Mouse (Mus musculus): ENCODE data around the gene Mettl4.
A peak's percentile ranks its signal among the peaks of the same experiment; 100 is the strongest.

Mettl4 gene

GRCm38 (mm10) chr17:94749466-94750135, at the start of gene Mettl4:
Mettl4 (minus strand) TSS chr17:94750019.
- DNase-seq: peak; percentile 95 to 96

GRCm38 (mm10) chr17:94778871-94779482, 29.2 kb upstream of the Mettl4 start:
- no peak for DNase-seq

- DNase-seq: no peak
Measured at GRCm38 (mm10) chr17:94768491-94768890, 18.7 kb upstream of the Mettl4 start.

GRCm38 (mm10) chr17:94764711-94765110, 14.9 kb upstream of the Mettl4 start:
- DNase-seq: no peak

- DNase-seq: no peak
Measured at GRCm38 (mm10) chr17:94764011-94764410, 14.2 kb upstream of the Mettl4 start.

- DNase-seq: no peak
Measured at GRCm38 (mm10) chr17:94762405-94762804, 12.6 kb upstream of the Mettl4 start.

- DNase-seq: no peak
Measured at GRCm38 (mm10) chr17:94750136-94750729, 414 bp upstream of the Mettl4 start.

GRCm38 (mm10) chr17:94738173-94738572, 11.6 kb downstream of the Mettl4 start:
- DNase-seq: no peak

GRCm38 (mm10) chr17:94735885-94736284, 13.9 kb downstream of the Mettl4 start:
- DNase-seq: no peak

GRCm38 (mm10) chr17:94735437-94735836, 14.4 kb downstream of the Mettl4 start:
- peak; percentile 26 to 36 for DNase-seq

GRCm38 (mm10) chr17:94730416-94730815, 19.4 kb downstream of the Mettl4 start:
- DNase-seq: peak; percentile 57 to 63

GRCm38 (mm10) chr17:94726750-94727149, 23.1 kb downstream of the Mettl4 start:
- DNase-seq: no peak

- no peak for DNase-seq
Measured at GRCm38 (mm10) chr17:94673515-94674317, 76.1 kb downstream of the Mettl4 start.
